Mouse (Mus musculus): ENCODE results near the gene Fcrl5.

DNA sequence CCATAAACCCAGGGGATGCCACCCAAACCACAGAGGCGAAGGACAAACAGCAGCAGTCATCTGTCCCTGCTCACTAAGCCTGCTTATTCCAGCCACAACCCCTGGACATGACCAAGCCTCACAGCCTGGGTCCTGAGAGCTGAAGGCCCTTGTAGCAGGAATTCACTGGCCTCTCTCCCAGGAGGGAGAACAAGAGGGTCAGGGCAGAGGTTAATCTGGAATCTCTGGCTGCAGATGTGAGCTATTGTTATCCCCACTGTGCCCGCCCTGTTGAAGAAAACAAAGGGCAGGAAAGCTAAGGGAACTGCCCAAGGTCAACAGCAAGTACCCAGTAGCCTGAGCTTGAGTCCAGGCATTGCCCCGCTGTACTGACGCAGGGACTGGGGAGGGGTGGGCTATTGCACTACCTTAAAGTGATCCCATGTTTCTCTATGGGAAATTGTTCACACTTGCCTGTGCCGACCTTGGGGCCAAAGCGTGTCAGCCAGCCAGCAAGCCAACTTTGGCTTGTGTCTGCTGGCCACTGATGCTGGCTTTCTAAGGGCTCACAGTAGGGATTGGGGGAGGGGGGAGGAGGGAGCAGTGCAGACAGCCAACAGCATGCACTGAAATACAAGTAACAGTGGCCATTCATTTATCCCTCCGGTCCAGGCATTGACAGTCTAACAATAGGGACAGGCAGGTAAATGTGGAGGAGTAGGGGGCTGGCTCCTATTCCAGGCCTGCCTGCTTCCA is 107.1 kb downstream of the Fcrl5 start:
- no peak for TF ChIP-seq CTCF (IDR thresholded peaks at IDR 0.05; ENCODE audit: control insufficient read depth, insufficient read depth, insufficient replicate concordance, low read depth, low read length)
- TF ChIP-seq POLR2A (IDR thresholded peaks at IDR 0.05; ENCODE audit: control insufficient read depth, low read depth, low read length): no peak

Data from testis, adult 2 months (tissue).